Mouse (Mus musculus) MEL (cell line): ENCODE measurements at regions not wholly inside any gene's neighbourhood (a gene's known extent, or its start where the extent isn't known, plus 50 kb on each side); places are given as distances from the start of the nearest gene placed in this dataset.

ENCODE experiments used
- DNase-seq: peaks from one replicate; pipeline ENCODE4 v3.0.0; 2011; ENCODE audit warnings: low read depth, low spot score
- H3K27ac ChIP-seq: 2 replicates; pipeline ENCODE4 v1.5.1; 2012; ENCODE audit warnings: low read depth, mild to moderate bottlenecking, control low read depth, low read length, moderate library complexity; ENCODE audit not compliant: control insufficient read depth
- H3K27me3 ChIP-seq, 2 experiments: fragments of 150-350 bp in 1 of 2; sonication (generic) in 1 of 2; 2 replicates each; pipeline ENCODE4 v1.6.1; 2012; ENCODE audit warnings: low read length in 2 of 2, mild to moderate bottlenecking in 2 of 2, improper control_type of control experiment in 1 of 2, moderate library complexity in 1 of 2; ENCODE audit not compliant: insufficient read depth in 2 of 2, control insufficient read depth in 1 of 2
- H3K36me3 ChIP-seq, 2 experiments: 2 replicates each; pipeline ENCODE4 v1.6.1; 2012 to 2014; ENCODE audit warnings: low read length in 2 of 2, improper control_type of control experiment in 1 of 2, inconsistent platforms in 1 of 2, mild to moderate bottlenecking in 1 of 2; ENCODE audit not compliant: insufficient read depth in 2 of 2, control insufficient read depth in 1 of 2
- H3K4me1 ChIP-seq, 2 experiments: fragments of 150-350 bp in 1 of 2; sonication (generic) in 1 of 2; 2 replicates each; pipeline ENCODE4 v1.6.1; 2012; ENCODE audit warnings: low read length in 2 of 2, improper control_type of control experiment in 1 of 2, mild to moderate bottlenecking in 1 of 2; ENCODE audit not compliant: insufficient read depth in 2 of 2, control insufficient read depth in 1 of 2
- H3K4me3 ChIP-seq, 2 experiments: fragments of 150-350 bp in 1 of 2; sonication (generic) in 1 of 2; 2 replicates each; pipeline ENCODE4 v1.5.1; 2012; ENCODE audit warnings: low read depth in 2 of 2, low read length in 2 of 2, mild to moderate bottlenecking in 2 of 2, moderate library complexity in 2 of 2, control low read depth in 1 of 2, improper control_type of control experiment in 1 of 2; ENCODE audit not compliant: control insufficient read depth in 1 of 2, insufficient read depth in 1 of 2
- H3K79me2 ChIP-seq: 2 replicates; pipeline ENCODE4 v1.6.1; 2012; ENCODE audit warnings: mild to moderate bottlenecking, low read length, moderate library complexity; ENCODE audit not compliant: control insufficient read depth, poor library complexity, insufficient read depth
- H3K9ac ChIP-seq: 2 replicates; pipeline ENCODE4 v1.6.1; 2012; ENCODE audit warnings: low read depth, mild to moderate bottlenecking, control low read depth, low read length, moderate library complexity; ENCODE audit not compliant: control insufficient read depth, poor library complexity, severe bottlenecking
- H3K9me3 ChIP-seq: fragments of 150-350 bp; sonication (generic); replicated peaks from 2 replicates; pipeline ENCODE4 v1.6.1; 2012; ENCODE audit warnings: mild to moderate bottlenecking, low read length, improper control_type of control experiment, moderate library complexity; ENCODE audit not compliant: insufficient read depth
- CHD1 ChIP-seq: IDR thresholded peaks from 2 replicates; pipeline ENCODE4 v1.6.1; 2012; ENCODE audit warnings: low read depth, mild to moderate bottlenecking, inconsistent platforms, low read length, improper control_type of control experiment
- CTCF ChIP-seq, 3 experiments: IDR thresholded peaks in 2 of 3; conservative IDR thresholded peaks in 1 of 3; 2 replicates each; pipeline ENCODE4 v1.5.1; 2011 to 2012; ENCODE audit warnings: low read length in 3 of 3, low read depth in 2 of 3, mild to moderate bottlenecking in 2 of 3, improper control_type of control experiment in 1 of 3, inconsistent platforms in 1 of 3, mixed read lengths in 1 of 3, moderate library complexity in 1 of 3; ENCODE audit not compliant: control insufficient read depth in 1 of 3, insufficient read depth in 1 of 3, poor library complexity in 1 of 3, severe bottlenecking in 1 of 3
- E2F4 ChIP-seq: IDR thresholded peaks from 2 replicates; pipeline ENCODE4 v1.6.1; 2011; ENCODE audit warnings: low read depth, low read length, improper control_type of control experiment, borderline replicate concordance
- ELF1 ChIP-seq: IDR thresholded peaks from 2 replicates; pipeline ENCODE4 v1.6.1; 2014; ENCODE audit warnings: low read depth, mild to moderate bottlenecking, inconsistent platforms, low read length, improper control_type of control experiment, moderate library complexity
- EP300 ChIP-seq, 2 experiments: IDR thresholded peaks; 2 replicates each; pipeline ENCODE4 v1.6.1; 2011; ENCODE audit warnings: improper control_type of control experiment in 2 of 2, low read length in 2 of 2, low read depth in 1 of 2, mild to moderate bottlenecking in 1 of 2
- GABPA ChIP-seq: IDR thresholded peaks from 2 replicates; pipeline ENCODE4 v1.6.1; 2012; ENCODE audit warnings: low read depth, mild to moderate bottlenecking, inconsistent platforms, low read length, improper control_type of control experiment, moderate library complexity
- GATA1 ChIP-seq: IDR thresholded peaks from 2 replicates; pipeline ENCODE4 v1.6.1; 2011; ENCODE audit warnings: low read depth, low read length, improper control_type of control experiment
- KAT2A ChIP-seq: conservative IDR thresholded peaks from 2 replicates; pipeline ENCODE4 v1.6.1; 2012; ENCODE audit warnings: low read depth, low read length, improper control_type of control experiment, inconsistent platforms
- MAX ChIP-seq: IDR thresholded peaks from 2 replicates; pipeline ENCODE4 v1.6.1; 2011; ENCODE audit warnings: low read length, improper control_type of control experiment
- MAZ ChIP-seq: IDR thresholded peaks from 2 replicates; pipeline ENCODE4 v1.6.1; 2012; ENCODE audit warnings: low read depth, mild to moderate bottlenecking, inconsistent platforms, low read length, improper control_type of control experiment
- MEF2A ChIP-seq: IDR thresholded peaks from 2 replicates; pipeline ENCODE4 v1.6.1; 2014; ENCODE audit warnings: low read depth, mild to moderate bottlenecking, inconsistent platforms, low read length, improper control_type of control experiment; ENCODE audit not compliant: poor library complexity, insufficient replicate concordance, severe bottlenecking; ENCODE audit errors: extremely low read depth
- MXI1 ChIP-seq: IDR thresholded peaks from 2 replicates; pipeline ENCODE4 v1.6.1; 2011; ENCODE audit warnings: mild to moderate bottlenecking, low read depth, low read length, improper control_type of control experiment
- MYB ChIP-seq: IDR thresholded peaks from 2 replicates; pipeline ENCODE4 v1.6.1; 2011; ENCODE audit warnings: mild to moderate bottlenecking, low read depth, low read length, improper control_type of control experiment
- POLR2A ChIP-seq, 2 experiments: IDR thresholded peaks; 2 replicates each; pipeline ENCODE4 v1.6.1; 2011 to 2012; ENCODE audit warnings: low read length in 2 of 2, mild to moderate bottlenecking in 2 of 2, control low read depth in 1 of 2, improper control_type of control experiment in 1 of 2, low read depth in 1 of 2, moderate library complexity in 1 of 2; ENCODE audit not compliant: control insufficient read depth in 1 of 2, insufficient read depth in 1 of 2, poor library complexity in 1 of 2
- RCOR1 ChIP-seq: IDR thresholded peaks from 2 replicates; pipeline ENCODE4 v1.6.1; 2012; ENCODE audit warnings: low read depth, mild to moderate bottlenecking, inconsistent platforms, low read length, improper control_type of control experiment
- SIN3A ChIP-seq: IDR thresholded peaks from 2 replicates; pipeline ENCODE4 v1.6.1; 2012; ENCODE audit warnings: low read length, improper control_type of control experiment, inconsistent platforms
- SMC3 ChIP-seq: IDR thresholded peaks from 2 replicates; pipeline ENCODE4 v1.6.1; 2011; ENCODE audit warnings: low read depth, low read length, improper control_type of control experiment
- TAL1 ChIP-seq: IDR thresholded peaks from 2 replicates; pipeline ENCODE4 v1.6.1; 2012; ENCODE audit warnings: mild to moderate bottlenecking, inconsistent platforms, low read length, moderate library complexity, mixed read lengths
- TCF12 ChIP-seq: IDR thresholded peaks from 2 replicates; pipeline ENCODE4 v1.6.1; 2014; ENCODE audit warnings: low read depth, mild to moderate bottlenecking, inconsistent platforms, low read length, improper control_type of control experiment, moderate library complexity
- ZMIZ1 ChIP-seq: IDR thresholded peaks from 2 replicates; pipeline ENCODE4 v1.6.1; 2012; ENCODE audit warnings: low read depth, mild to moderate bottlenecking, inconsistent platforms, low read length, improper control_type of control experiment, moderate library complexity
- ZNF384 ChIP-seq: IDR thresholded peaks from 2 replicates; pipeline ENCODE4 v1.6.1; 2012; ENCODE audit warnings: low read depth, mild to moderate bottlenecking, inconsistent platforms, low read length, improper control_type of control experiment

DNA sequence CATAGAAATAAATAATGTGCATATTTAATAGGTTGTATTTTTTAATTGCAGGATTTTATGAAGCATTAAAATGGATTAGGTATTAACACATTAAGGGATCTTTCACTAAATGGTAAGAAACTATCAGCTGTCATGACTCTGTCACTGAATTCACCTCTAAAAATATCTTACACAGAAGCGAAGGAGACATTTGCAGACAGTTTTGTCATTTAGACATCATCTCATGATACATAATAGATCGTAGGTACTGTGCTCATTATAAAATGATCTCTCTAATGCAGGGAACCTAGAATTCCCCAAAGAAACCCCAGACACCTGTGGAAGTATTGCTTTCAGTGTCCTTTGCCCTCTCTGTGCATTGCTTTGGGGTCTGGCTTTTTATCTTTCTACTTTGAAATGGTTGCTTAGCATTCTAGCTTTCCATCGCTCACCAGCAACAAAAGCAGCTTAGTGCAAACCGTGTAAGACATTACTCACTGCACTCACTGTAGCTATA lies 1270.5 kb downstream of the Olfm4 start:
- DNase-seq = no peak
- H3K36me3 ChIP-seq = no peaks in the 10 kb centered on the region
- H3K27me3 ChIP-seq = no peaks in the 10 kb centered on the region
- H3K4me3 ChIP-seq = no peak overlapping the region
- H3K9me3 ChIP-seq = no peaks in the 10 kb centered on the region
- no peak overlapping the region for H3K27ac ChIP-seq
- H3K4me1 ChIP-seq = no peaks in the 10 kb centered on the region
- no peak for TF ChIP-seq SMC3
- TF ChIP-seq ELF1 = no peak
- no peaks in the 10 kb centered on the region for H3K79me2 ChIP-seq
- no peak overlapping the region for H3K9ac ChIP-seq

DNA sequence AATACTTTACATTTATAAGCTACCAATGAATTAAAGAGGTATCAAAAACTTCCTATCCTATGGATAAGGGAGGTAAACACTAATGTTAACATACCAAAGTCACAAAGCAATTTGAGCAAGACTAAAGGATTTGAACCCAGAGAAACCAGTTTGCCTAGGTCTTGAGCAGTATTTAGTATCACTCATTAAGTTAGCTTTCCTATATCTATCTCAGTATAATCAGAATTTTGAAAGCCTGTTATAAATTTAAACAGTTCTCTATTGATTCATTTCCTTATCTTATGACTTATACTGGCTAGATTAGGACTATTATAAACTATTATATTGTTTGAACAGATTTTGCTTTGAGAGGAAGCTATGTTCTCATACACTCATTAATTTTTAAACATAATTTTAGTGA lies 1271.5 kb downstream of the Olfm4 start:
- Histone ChIP-seq H3K36me3 (no peaks in the 10 kb centered on the region), H3K79me2 (no peaks in the 10 kb centered on the region), H3K4me3 (no peak overlapping the region), H3K9ac (no peak overlapping the region), H3K27ac (no peak overlapping the region), H3K4me1 (no peaks in the 10 kb centered on the region), H3K9me3 (no peaks in the 10 kb centered on the region), H3K27me3 (no peaks in the 10 kb centered on the region)
- no peak for DNase-seq
- TF ChIP-seq GATA1 (no peak), TAL1 (no peak), GABPA (no peak), SIN3A (no peak), ZMIZ1 (no peak), RCOR1 (no peak), E2F4 (no peak)

GRCm38 (mm10) chr14:81267637-81268373 lies 1283.9 kb downstream of the Olfm4 start:
- Histone ChIP-seq H3K27ac (no peak overlapping the region), H3K9me3 (no peaks in the 10 kb centered on the region)
- TF ChIP-seq EP300 (IDR thresholded peaks at IDR 0.05; ENCODE audit: low read depth in 1 of 2, low read length in 2 of 2) = no peak
- TF ChIP-seq MAX = no peak
- TF ChIP-seq RCOR1 = no peak
- TF ChIP-seq POLR2A (IDR thresholded peaks at IDR 0.05; ENCODE audit: control insufficient read depth in 1 of 2, insufficient read depth in 1 of 2, low read depth in 1 of 2, low read length in 2 of 2, poor library complexity in 1 of 2) = no peak
- no peak for TF ChIP-seq CTCF (IDR thresholded peaks at IDR 0.05 in 2 of 3, conservative IDR thresholded peaks at IDR 0.05 in 1 of 3; ENCODE audit: control insufficient read depth in 1 of 3, insufficient read depth in 1 of 3, low read depth in 2 of 3, low read length in 3 of 3, poor library complexity in 1 of 3, severe bottlenecking in 1 of 3)
- no peak for TF ChIP-seq MEF2A
- no peak for TF ChIP-seq MXI1
- no peak for TF ChIP-seq GATA1
- TF ChIP-seq ELF1 = no peak
- no peak for TF ChIP-seq TCF12
- no peak for TF ChIP-seq MAZ
- TF ChIP-seq SMC3 = no peak
- no peak for TF ChIP-seq ZNF384
- no peak for TF ChIP-seq KAT2A
- no peak for TF ChIP-seq SIN3A
- no peak for TF ChIP-seq MYB
- no peak for TF ChIP-seq CHD1

More at GRCm38 (mm10) chr14:81267637-81268373, 1283.9 kb downstream of the Olfm4 start:
- Histone ChIP-seq H3K27me3 (no peaks in the 10 kb centered on the region), H3K4me3 (no peak overlapping the region), H3K4me1 (peaks cover 0 to 2% of the 10 kb centered on the region in 2 experiments; a peak in 1 of 4 replicates), H3K79me2 (no peaks in the 10 kb centered on the region), H3K9ac (no peak overlapping the region), H3K36me3 (peaks cover 0 to 3% of the 10 kb centered on the region in 2 experiments; a peak in 2 of 4 replicates)
- no peak for DNase-seq
